Mouse (Mus musculus) induced T-regulatory cell, adult 2 months (primary cell): Measurements from ENCODE around the gene Hmgcs1.
"Not testable (repeated sequence)": the region's sequence is repeated elsewhere in the genome, so short reads cannot be mapped to it uniquely, and the experiment has no call there.

Experiments used
- DNase-seq: peaks from one replicate; pipeline ENCODE4 v3.0.0-alpha.2; 2012; ENCODE audit warnings: low read depth

Gene Hmgcs1

DNA sequence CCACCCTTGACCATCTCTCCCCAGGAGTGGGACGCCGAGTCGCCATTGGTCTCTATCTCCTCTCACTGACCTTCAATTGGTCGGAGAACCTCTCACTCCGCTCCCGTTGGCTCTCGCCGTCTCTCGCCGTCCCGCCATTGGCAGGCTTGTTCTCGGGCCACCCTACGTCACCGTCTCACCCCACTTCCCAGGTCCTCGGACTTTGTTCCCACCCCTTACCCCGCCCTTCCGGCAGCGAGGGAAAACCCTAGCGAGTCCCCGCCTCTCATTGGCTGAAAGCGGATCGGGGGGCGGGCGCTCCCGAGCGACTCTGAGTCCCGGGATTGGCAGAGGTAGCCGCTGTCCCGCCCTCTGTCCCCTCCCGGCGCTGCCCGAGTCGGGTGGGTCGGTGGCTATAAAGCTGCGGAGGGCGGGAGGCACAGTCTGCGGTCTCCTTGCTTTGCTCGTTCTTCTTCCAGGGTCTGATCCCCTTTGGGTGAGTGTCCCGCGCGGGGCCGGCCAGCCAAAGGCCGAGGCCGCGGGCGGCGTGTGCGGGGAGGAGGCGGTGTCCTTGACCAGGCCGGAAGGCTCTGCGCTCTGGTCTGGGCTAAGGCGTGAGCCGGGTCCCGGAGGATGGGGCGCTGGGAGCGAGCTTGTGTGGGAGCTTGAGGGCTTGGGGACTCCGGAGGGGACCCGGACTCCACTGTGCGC lies at the start of gene Hmgcs1:
Gene Hmgcs1, plus strand, starts transcription at position 341 of the 690 bp plus-strand sequence.
- peak; percentile 100 for DNase-seq

- peak; percentile 71 for DNase-seq
Observed at GRCm38 (mm10) chr13:119640504-119640903, 49.7 kb upstream of the Hmgcs1 start.

DNA sequence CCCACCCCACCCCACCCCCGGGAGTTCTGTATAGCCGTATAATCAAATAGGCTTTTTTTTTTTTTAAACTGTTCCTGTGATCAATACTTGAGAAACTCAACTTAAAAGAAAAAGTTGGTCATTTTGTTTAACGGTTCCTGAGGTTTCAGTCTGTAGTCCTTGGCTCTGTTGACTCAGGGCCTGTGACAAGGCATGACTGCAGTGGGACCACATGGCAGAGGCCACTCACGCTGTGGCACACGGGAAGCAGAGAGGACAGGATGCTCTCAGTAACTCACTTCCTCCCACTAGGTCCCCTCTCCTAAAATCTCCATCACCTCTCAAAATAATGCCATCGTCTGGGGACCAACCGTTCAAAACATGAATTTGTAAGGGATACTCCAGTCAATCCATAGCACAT lies 49.0 kb upstream of the Hmgcs1 start:
- no peak for DNase-seq

- no peak for DNase-seq
Observed at GRCm38 (mm10) chr13:119644769-119645168, 45.4 kb upstream of the Hmgcs1 start.

GRCm38 (mm10) chr13:119646511-119646910 lies 43.7 kb upstream of the Hmgcs1 start:
- no peak for DNase-seq

DNA sequence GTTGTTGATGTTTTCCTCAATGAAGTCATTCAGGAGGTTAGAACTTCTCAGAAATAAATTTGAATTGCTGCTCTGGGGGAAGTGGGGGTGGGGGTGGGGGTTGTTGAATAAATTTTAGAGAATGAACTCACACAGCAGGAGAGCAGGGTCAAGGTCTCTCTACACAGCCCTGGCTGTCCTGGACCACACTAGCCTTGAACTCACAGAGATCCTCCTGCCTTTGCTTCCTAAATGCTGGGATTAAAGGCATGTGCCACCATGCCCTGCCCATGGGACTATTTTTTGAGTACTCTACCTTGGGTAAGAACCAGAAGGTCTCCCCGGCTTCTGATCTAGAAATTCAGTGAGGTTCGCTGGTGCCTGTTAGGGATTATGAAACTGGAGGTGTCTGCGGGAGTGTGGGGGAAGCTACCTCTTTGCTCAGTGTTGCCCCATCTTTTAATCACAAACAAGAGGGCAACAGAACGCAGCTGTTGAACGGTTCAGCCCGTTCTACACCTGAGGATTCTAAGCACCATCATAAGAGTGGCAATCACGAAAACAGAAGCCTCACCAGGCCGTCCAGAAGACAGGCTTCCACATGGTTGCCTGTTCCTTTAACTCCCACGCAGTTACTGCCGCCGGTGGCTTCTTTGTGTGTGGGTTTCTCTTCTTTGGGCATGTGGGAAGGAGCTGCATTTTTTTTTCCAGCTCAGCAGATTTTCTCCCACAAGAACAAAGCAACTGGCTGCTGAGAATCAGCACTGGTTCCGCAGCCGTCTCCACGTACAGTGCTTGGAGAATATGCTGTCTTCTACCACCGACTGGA lies 41.1 kb upstream of the Hmgcs1 start:
- no peak for DNase-seq

- no peak for DNase-seq
Observed at GRCm38 (mm10) chr13:119649699-119650046, 40.5 kb upstream of the Hmgcs1 start.

DNA sequence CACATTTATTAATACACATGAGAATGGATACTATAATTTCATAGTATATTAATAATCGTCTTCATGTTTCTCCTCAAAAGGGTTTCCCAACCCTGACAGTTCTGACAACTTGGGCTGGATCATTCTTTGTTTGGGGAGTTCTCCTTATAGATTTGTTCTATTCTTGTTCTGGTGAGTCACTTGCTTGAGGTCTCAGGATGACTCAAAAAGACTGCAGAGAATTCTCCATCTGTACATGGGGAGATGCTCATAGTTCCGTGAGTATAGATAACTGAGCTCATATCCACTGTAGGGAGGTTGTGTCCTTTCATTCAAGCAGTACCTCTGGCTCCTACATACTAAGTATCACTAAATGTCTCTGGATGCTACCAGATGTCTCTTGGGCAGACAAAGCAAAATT lies 35.4 kb upstream of the Hmgcs1 start:
- no peak for DNase-seq

DNA sequence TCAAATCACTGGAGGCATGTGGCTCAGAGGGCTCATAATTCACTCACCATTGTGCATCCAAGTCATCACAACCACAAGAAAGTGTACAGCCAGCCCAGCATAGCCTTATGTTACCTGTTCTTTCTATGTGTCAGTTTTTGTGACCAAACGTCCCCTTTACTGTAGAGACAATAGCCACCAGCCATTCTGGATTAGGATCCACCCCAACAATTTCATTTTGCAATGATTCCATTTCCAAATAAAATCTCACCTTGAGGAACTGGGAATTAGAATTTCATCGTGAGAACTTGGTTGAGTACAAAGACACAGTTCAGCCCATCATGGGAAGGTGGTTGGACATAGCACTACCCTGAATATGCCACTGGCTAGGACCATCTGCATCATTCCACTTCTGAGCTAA lies 33.9 kb upstream of the Hmgcs1 start:
- DNase-seq = no peak

GRCm38 (mm10) chr13:119656846-119657416 lies 33.2 kb upstream of the Hmgcs1 start:
- no peak for DNase-seq

- not testable (repeated sequence) for DNase-seq
Observed at GRCm38 (mm10) chr13:119661420-119661819, 28.8 kb upstream of the Hmgcs1 start.

DNA sequence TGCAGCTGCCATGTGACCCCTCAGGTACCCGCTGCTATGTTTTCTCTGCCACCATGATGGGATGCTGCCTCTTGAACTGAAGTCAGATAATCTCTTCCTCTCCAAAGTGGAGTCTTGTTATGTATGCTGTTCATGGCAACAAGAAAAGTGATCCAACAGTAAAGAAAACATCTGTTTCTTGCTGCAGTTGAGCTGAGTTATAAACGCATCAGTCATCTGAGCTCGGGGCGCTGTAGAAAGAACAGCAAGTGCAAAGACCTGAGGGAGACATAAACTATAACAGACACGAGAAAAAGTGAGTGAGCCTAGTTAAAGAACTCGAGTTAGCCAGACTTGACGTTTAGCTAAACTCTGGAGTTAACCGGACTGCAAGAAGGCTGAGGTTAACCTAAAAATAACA lies 11.4 kb upstream of the Hmgcs1 start:
- no peak for DNase-seq

DNA sequence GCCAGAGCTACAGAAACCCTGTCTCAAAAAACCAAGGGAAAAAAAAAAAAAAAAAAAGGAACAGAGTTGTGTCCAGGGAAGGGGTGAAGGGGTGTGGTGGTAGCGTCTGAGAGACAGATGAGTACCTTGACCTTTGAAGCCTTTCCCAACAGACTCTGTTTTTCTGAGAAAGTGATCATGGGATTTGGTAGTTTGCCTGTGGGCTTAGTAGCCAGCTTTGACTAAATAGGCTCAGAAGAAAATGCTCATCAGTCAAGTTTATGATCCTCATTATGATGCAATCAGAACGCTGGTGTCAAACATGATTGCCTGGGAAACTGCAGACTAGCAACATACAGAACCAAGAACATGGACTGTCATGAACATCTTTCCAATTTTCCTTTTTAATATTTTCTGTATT lies 10.5 kb upstream of the Hmgcs1 start:
- no peak for DNase-seq

GRCm38 (mm10) chr13:119681161-119681560 lies 9.0 kb upstream of the Hmgcs1 start:
- no peak for DNase-seq

- DNase-seq = no peak
Observed at GRCm38 (mm10) chr13:119684416-119685177, 5.6 kb upstream of the Hmgcs1 start.

- no peak for DNase-seq
Observed at GRCm38 (mm10) chr13:119689709-119690038, 505 bp upstream of the Hmgcs1 start.

DNA sequence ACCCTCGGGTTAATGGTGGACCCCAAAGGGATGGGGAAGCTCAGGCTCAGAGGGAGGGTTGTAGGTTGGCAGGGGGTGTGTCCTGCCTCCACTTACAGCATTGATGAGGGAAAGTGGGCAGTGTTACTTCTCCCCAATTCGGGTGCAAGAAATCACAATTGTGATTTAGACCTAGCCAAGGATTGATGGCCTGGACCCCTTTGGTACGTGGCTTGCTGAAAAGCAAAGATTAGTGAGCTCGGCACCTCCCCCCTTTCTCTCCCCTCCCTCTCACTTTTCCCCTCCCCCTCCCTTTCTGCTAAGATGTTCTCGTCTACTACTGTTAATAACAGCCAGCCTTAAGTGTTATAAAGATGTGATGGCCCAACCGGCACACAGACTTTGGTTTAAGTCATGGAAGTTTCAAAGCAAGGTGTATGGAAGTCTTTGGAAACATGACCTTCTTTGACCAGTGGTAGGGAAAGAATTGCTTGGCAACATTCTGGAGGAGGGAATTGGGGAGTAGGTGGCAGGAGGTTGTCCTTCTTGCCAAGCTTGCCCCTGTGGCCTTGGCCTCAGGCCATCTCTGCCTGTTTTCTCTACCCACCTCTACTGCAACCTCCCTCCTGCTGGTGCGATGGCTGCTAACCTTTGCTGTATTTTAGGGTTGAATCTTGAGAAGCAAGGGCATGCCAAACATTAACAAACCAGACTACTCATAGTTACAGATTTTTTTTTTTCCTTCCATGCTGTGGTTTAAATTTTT lies 869 bp downstream of the Hmgcs1 start:
- peak; percentile 22 for DNase-seq

- DNase-seq = not testable (repeated sequence)
Observed at GRCm38 (mm10) chr13:119691958-119692357, 1.8 kb downstream of the Hmgcs1 start.

DNA sequence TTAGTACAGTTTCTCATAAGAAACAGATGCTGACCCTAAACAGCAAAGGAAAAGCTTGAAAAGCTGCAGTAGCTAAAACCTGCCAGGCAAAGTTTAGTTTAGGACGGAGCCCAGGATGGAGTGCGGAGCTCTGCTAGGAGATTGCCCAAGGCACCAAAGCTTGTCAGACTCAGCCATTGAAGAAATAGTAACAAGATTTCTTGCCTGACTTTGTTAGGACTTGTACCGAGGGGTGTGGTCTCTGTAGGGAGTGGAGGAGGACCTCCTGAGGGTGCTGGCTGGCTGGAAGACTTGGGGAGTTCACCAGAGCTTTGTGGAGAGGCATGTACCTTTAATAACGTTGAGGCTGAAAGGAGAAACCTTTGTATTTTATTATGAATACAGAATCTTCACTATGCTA lies 5.5 kb downstream of the Hmgcs1 start:
- DNase-seq = no peak

GRCm38 (mm10) chr13:119696496-119696895 lies 6.3 kb downstream of the Hmgcs1 start:
- no peak for DNase-seq

GRCm38 (mm10) chr13:119698436-119698835 lies 8.3 kb downstream of the Hmgcs1 start:
- DNase-seq = no peak

GRCm38 (mm10) chr13:119704280-119704679 lies 14.1 kb downstream of the Hmgcs1 start:
- no peak for DNase-seq
